Mouse (Mus musculus): ENCODE measurements around the gene Lrp6.

DNA sequence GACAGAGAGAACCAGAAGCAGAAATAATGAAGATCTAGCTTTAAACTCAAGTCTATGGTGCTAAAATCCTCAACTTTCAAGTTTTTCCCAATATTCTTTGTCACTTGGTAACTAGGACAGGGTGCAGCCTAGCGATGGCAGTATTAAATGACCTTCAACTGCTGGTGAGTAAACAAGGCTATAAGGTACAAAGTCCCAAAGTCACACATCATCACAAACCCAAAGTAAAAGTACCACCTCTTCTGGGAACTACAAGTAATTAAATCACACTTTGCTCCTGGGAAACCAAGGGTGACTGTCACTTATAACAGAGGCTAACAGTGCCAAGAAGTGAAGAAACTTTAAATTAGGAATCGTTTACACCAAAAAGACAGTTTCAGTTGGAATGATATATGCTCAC is 2.2 kb downstream of the Lrp6 start:
- TF ChIP-seq CTCF (IDR thresholded peaks at IDR 0.05): no peak
- no peak for TF ChIP-seq POLR2A (IDR thresholded peaks at IDR 0.05; ENCODE audit: insufficient read depth, low read depth, low read length)
